Mouse (Mus musculus) bone marrow macrophage, adult 2 months (primary cell): ENCODE results near the gene Plxna1. TPM values are rescaled to one million over a fixed set of nuclear protein-coding genes. Genes with fewer than 3 reads are reported as not detected.

ENCODE experiments used
- H3K27ac ChIP-seq: 2 replicates; pipeline ENCODE4 v1.5.1; 2012; ENCODE audit warnings: low read depth, low read length; ENCODE audit not compliant: insufficient read depth
- H3K4me1 ChIP-seq: 2 replicates; pipeline ENCODE4 v1.6.1; 2012; ENCODE audit warnings: low read length; ENCODE audit not compliant: control insufficient read depth, insufficient read depth
- H3K4me3 ChIP-seq: 2 replicates; pipeline ENCODE4 v1.5.1; 2012; ENCODE audit warnings: mild to moderate bottlenecking, low read length, moderate library complexity; ENCODE audit not compliant: insufficient read depth
- CTCF ChIP-seq: IDR thresholded peaks from 2 replicates; pipeline ENCODE4 v1.5.1; 2012; ENCODE audit warnings: low read depth, mild to moderate bottlenecking, low read length, moderate library complexity
- POLR2A ChIP-seq: IDR thresholded peaks from 2 replicates; pipeline ENCODE4 v1.6.1; 2012; ENCODE audit warnings: mild to moderate bottlenecking, low read depth, low read length, borderline replicate concordance
- polyA plus RNA-seq: library from polyadenylated mRNA; stranded (reverse); fragments of >200 nt; gene quantifications from 2 replicates; pipeline ENCODE4 v1.2.4, GENCODE M21; 2012; ENCODE audit not compliant: missing spikeins, insufficient read depth, insufficient read length

Plxna1 gene
- polyA plus RNA-seq, 1 experiment = 44.0 TPM

- Histone ChIP-seq H3K4me3 (peak overlapping the region; percentile 58), H3K4me1 (peaks cover 40% of the 10 kb centered on the region), H3K27ac (no peak overlapping the region)
- TF ChIP-seq POLR2A = no peak
- no peak for TF ChIP-seq CTCF
Observed at GRCm38 (mm10) chr6:89363107-89363451, 659 bp upstream of the Plxna1 start.

GRCm38 (mm10) chr6:89361418-89362280 is 771 bp downstream of the Plxna1 start:
- TF ChIP-seq POLR2A (no peak), CTCF (no peak)
- peak overlapping the region; percentile 6; the same call in 1 of the 2 replicates for H3K27ac ChIP-seq
- peaks cover 40% of the 10 kb centered on the region for H3K4me1 ChIP-seq
- H3K4me3 ChIP-seq = peak overlapping the region; percentile 81

GRCm38 (mm10) chr6:89360709-89361417 is 1.6 kb downstream of the Plxna1 start:
- peaks cover 38% of the 10 kb centered on the region for H3K4me1 ChIP-seq
- TF ChIP-seq CTCF (no peak), POLR2A (no peak)
- no peak overlapping the region for H3K27ac ChIP-seq
- peak overlapping the region; percentile 81 for H3K4me3 ChIP-seq

GRCm38 (mm10) chr6:89359771-89360708 is 2.4 kb downstream of the Plxna1 start:
- TF ChIP-seq CTCF = no peak
- TF ChIP-seq POLR2A = no peak
- H3K4me3 ChIP-seq = peak overlapping the region; percentile 81
- peaks cover 32% of the 10 kb centered on the region for H3K4me1 ChIP-seq
- H3K27ac ChIP-seq = no peak overlapping the region

- TF ChIP-seq POLR2A (no peak), CTCF (no peak)
- H3K4me1 ChIP-seq = peaks cover 25% of the 10 kb centered on the region
- H3K4me3 ChIP-seq = no peak overlapping the region
- H3K27ac ChIP-seq = no peak overlapping the region
Observed at GRCm38 (mm10) chr6:89359192-89359591, 3.2 kb downstream of the Plxna1 start.

- Histone ChIP-seq H3K4me3 (no peak overlapping the region), H3K4me1 (peaks cover 13% of the 10 kb centered on the region), H3K27ac (no peak overlapping the region)
- TF ChIP-seq POLR2A (no peak), CTCF (no peak)
Observed at GRCm38 (mm10) chr6:89355661-89356060, 6.8 kb downstream of the Plxna1 start.

- Histone ChIP-seq H3K4me1 (peaks cover 16% of the 10 kb centered on the region), H3K27ac (no peak overlapping the region), H3K4me3 (no peak overlapping the region)
- TF ChIP-seq POLR2A (no peak), CTCF (no peak)
Observed at GRCm38 (mm10) chr6:89354726-89355125, 7.7 kb downstream of the Plxna1 start.

- TF ChIP-seq CTCF = no peak
- TF ChIP-seq POLR2A = no peak
- H3K4me1 ChIP-seq = peaks cover 22% of the 10 kb centered on the region
- H3K4me3 ChIP-seq = no peak overlapping the region
Observed at GRCm38 (mm10) chr6:89354076-89354475, 8.3 kb downstream of the Plxna1 start.

GRCm38 (mm10) chr6:89353101-89353500 is 9.3 kb downstream of the Plxna1 start:
- TF ChIP-seq CTCF = no peak
- TF ChIP-seq POLR2A = no peak
- H3K4me1 ChIP-seq = peaks cover 22% of the 10 kb centered on the region
- no peak overlapping the region for H3K27ac ChIP-seq
- H3K4me3 ChIP-seq = no peak overlapping the region

More at GRCm38 (mm10) chr6:89354076-89354475, 8.3 kb downstream of the Plxna1 start:
- H3K27ac ChIP-seq = no peak overlapping the region
